In genomic region chrX:11443543-11443942, GRCm38 (mm10) we compare ENCODE assay signal across 12 mouse cellular contexts.
DNase-seq lines count a peak whose midpoint lies in the region; ATAC-seq and TF ChIP-seq lines count a peak whose summit lies in the region.
"Had no signal": no experiment of that assay in that cellular context is flagged by ENCODE, and none has a peak within 500 bp of the region (broad histone marks: within the 10 kb centered on the region; RNA-seq: fewer than 3 reads in every experiment).

No protein-coding gene starts in this region.

- H3K4me1 ChIP-seq in heart, postnatal 0 days (ENCODE audit: control insufficient read depth, insufficient read depth): 0 out of 2 replicates have a peak, but pooled peaks cover 6% of the 10 kb centered on the region
- 0 out of 2 replicates have a peak, but pooled peaks cover 4% of the 10 kb centered on the region for H3K4me1 ChIP-seq in lung, embryonic 14.5 days (ENCODE audit: insufficient read depth)
- H3K4me1 ChIP-seq in lung, adult 2 months (ENCODE audit: control insufficient read depth, insufficient read depth, low read length): no peaks in the 10 kb centered on the region
- H3K4me1 ChIP-seq: embryonic facial prominence, embryonic 12.5 days; forebrain, embryonic 12.5 days; liver, embryonic 15.5 days had no signal

- TF ChIP-seq EP300 in heart, postnatal 0 days (IDR thresholded peaks at IDR 0.05; ENCODE audit: low read depth): no peak

- H3K4me2 ChIP-seq in heart, postnatal 0 days (ENCODE audit: low read depth, low read length): no peak overlapping the region
- H3K4me2 ChIP-seq in lung, embryonic 14.5 days: no peak overlapping the region
- H3K4me2 ChIP-seq: embryonic facial prominence, embryonic 12.5 days; forebrain, embryonic 12.5 days; liver, embryonic 15.5 days had no signal

- no peaks in the 10 kb centered on the region for H3K9me3 ChIP-seq in heart, postnatal 0 days (replicated peaks; ENCODE audit: control insufficient read depth, low read length)
- no peaks in the 10 kb centered on the region for H3K9me3 ChIP-seq in lung, embryonic 14.5 days (ENCODE audit: low read depth, low read length)
- H3K9me3 ChIP-seq: embryonic facial prominence, embryonic 12.5 days; forebrain, embryonic 12.5 days; hindbrain, embryonic 10.5 days; liver, embryonic 15.5 days had no signal

- peak; percentile 45 for DNase-seq in heart, postnatal 0 days (ENCODE audit: low spot score)
- no peak for DNase-seq in heart, adult 9 months (ENCODE audit: low spot score in 2 of 2)
- DNase-seq in lung, embryonic 14.5 days: peak; percentile 59
- no peak for DNase-seq in lung, adult 2 months
- DNase-seq in ZHBTc4 (ENCODE audit: low read depth, low spot score) (peak; percentile 1), liver (peak; percentile 22)
- DNase-seq in thymus, adult 18-20 months: no peak
- no peak for DNase-seq in spleen, adult 18-20 months

- H3K36me3 ChIP-seq in heart, postnatal 0 days (replicated peaks; ENCODE audit: control insufficient read depth, insufficient read depth, low read length): no peaks in the 10 kb centered on the region
- H3K36me3 ChIP-seq in lung, embryonic 14.5 days (ENCODE audit: insufficient read depth): no peaks in the 10 kb centered on the region
- H3K36me3 ChIP-seq: embryonic facial prominence, embryonic 12.5 days; forebrain, embryonic 12.5 days; hindbrain, embryonic 10.5 days; liver, embryonic 15.5 days had no signal

- no peak for TF ChIP-seq POLR2A in lung, adult 2 months (IDR thresholded peaks at IDR 0.05; ENCODE audit: borderline replicate concordance, extremely low read depth, low read depth, low read length)

- H3K4me3 ChIP-seq in heart, postnatal 0 days (ENCODE audit: low read depth, low read length): no peak overlapping the region
- H3K4me3 ChIP-seq in lung, embryonic 14.5 days (ENCODE audit: low read depth, low read length): no peak overlapping the region
- no peak overlapping the region for H3K4me3 ChIP-seq in lung, adult 2 months (replicated peaks; ENCODE audit: extremely low read depth, low read depth, low read length)
- H3K4me3 ChIP-seq: embryonic facial prominence, embryonic 12.5 days; forebrain, embryonic 12.5 days; hindbrain, embryonic 10.5 days; liver, embryonic 15.5 days had no signal

- peak; percentile 12; the same call in 1 of the 2 replicates for TF ChIP-seq CTCF in heart, postnatal 0 days (IDR thresholded peaks at IDR 0.05; ENCODE audit: low read depth)
- TF ChIP-seq CTCF in lung, embryonic 14.5 days (IDR thresholded peaks at IDR 0.05; ENCODE audit: low read depth): peak; percentile 39
- TF ChIP-seq CTCF in lung, adult 2 months (IDR thresholded peaks at IDR 0.05; ENCODE audit: insufficient read depth, low read length): no peak

- no peaks in the 10 kb centered on the region for H3K27me3 ChIP-seq in heart, postnatal 0 days (ENCODE audit: control insufficient read depth, insufficient read depth, low read length)
- H3K27me3 ChIP-seq in lung, embryonic 14.5 days (ENCODE audit: insufficient read depth, low read length): no peaks in the 10 kb centered on the region
- H3K27me3 ChIP-seq: liver, embryonic 15.5 days had no signal

- 44% methylated on average over 7 of the region's 7 CpGs for WGBS in heart, postnatal 0 days
- 32% methylated on average over 7 of the region's 7 CpGs for WGBS in lung, embryonic 14.5 days
- 64% methylated on average over 7 of the region's 7 CpGs for WGBS in lung, adult 2 months

- no peak for ATAC-seq in heart, postnatal 0 days (ENCODE audit: insufficient read depth, low read depth)
- no peak for ATAC-seq in lung, embryonic 14.5 days (ENCODE audit: insufficient read depth)

- H3K9ac ChIP-seq in heart, postnatal 0 days (replicated peaks; ENCODE audit: low read depth, low read length): no peak overlapping the region
- no peak overlapping the region for H3K9ac ChIP-seq in lung, embryonic 14.5 days
- H3K9ac ChIP-seq: embryonic facial prominence, embryonic 12.5 days; forebrain, embryonic 12.5 days; liver, embryonic 15.5 days had no signal

- 0 out of 2 replicates have a peak overlapping the region, but pooled peaks have one; percentile 30 for H3K27ac ChIP-seq in heart, postnatal 0 days (ENCODE audit: low read depth)
- H3K27ac ChIP-seq in lung, embryonic 14.5 days (ENCODE audit: low read depth): no peak overlapping the region
- H3K27ac ChIP-seq: embryonic facial prominence, embryonic 12.5 days; forebrain, embryonic 12.5 days; hindbrain, embryonic 10.5 days; liver, embryonic 15.5 days had no signal

Comparison
In these comparisons a context has a peak if more than half of its experiments do, and no peak if none do; other contexts are left out.
1. DNase-seq: peak in heart, postnatal 0 days (single experiment), lung, embryonic 14.5 days (single experiment), ZHBTc4 (single experiment) and liver (single experiment); none in heart, adult 9 months (0 of 2), lung, adult 2 months (single experiment), thymus, adult 18-20 months (0 of 2) and spleen, adult 18-20 months (0 of 2).